In the genomic region with DNA sequence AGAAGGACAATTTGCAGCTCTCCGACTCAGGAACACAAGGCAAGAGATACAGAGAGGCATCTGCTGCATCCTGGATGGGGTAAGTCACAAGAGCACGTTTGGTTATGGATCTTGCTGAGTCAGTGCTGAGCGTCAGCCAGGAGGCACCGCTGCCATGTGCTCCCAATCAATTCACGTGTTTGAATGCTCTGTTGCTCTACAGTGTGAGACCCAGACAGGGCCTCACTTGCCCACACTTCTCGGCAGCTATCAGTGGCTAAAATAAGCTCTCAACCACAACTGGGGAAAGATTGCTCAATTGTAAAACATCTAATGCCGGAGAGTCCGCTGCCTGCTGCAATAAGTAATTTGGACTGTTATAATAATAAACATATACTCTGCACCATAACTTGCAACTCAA, we compare ENCODE assay signal across 10 mouse cellular contexts. TPM values are rescaled to one million over a fixed set of nuclear protein-coding genes. Genes with fewer than 3 reads are reported as not detected.
A peak's percentile ranks its signal among the peaks of the same experiment; 100 is the strongest.
DNase-seq lines count a peak whose midpoint lies in the region; ATAC-seq lines count a peak whose summit lies in the region.
"Had no signal": no experiment of that assay in that cellular context is flagged by ENCODE, and none has a peak within 500 bp of the region (broad histone marks: within the 10 kb centered on the region; RNA-seq: fewer than 3 reads in every experiment).

No protein-coding gene starts in this region.

- H3K9me3 ChIP-seq in embryonic facial prominence, embryonic 14.5 days (ENCODE audit: control insufficient read depth, low read length): no peaks in the 10 kb centered on the region
- H3K9me3 ChIP-seq: embryonic facial prominence, embryonic 13.5 days had no signal

- no peaks in the 10 kb centered on the region for H3K36me3 ChIP-seq in embryonic facial prominence, embryonic 14.5 days (ENCODE audit: control insufficient read depth, insufficient read depth, low read length)
- H3K36me3 ChIP-seq: embryonic facial prominence, embryonic 13.5 days had no signal

- DNase-seq in cerebellum, postnatal 14 days: peak; percentile 40
- DNase-seq in cerebellum, adult 8-10 months: no peak
- peak; percentile 89 for DNase-seq in 3T3-L1 (ENCODE audit: low read depth, low spot score)
- peak; percentile 44 for DNase-seq in embryonic facial prominence, embryonic 14.5 days (ENCODE audit: low spot score)
- peak; percentile 8 to 33 for DNase-seq in heart, postnatal 36 days
- no peak for DNase-seq in thymus, postnatal 36 days
- no peak for DNase-seq in kidney, postnatal 25 days
- no peak for DNase-seq in frontal cortex, postnatal 25 days (ENCODE audit: low spot score in 2 of 2)
- DNase-seq: left cerebral cortex, postnatal 4 days had no signal

- no peaks in the 10 kb centered on the region for H3K27me3 ChIP-seq in embryonic facial prominence, embryonic 14.5 days (replicated peaks; ENCODE audit: control insufficient read depth, insufficient read depth, low read length)
- H3K27me3 ChIP-seq: embryonic facial prominence, embryonic 13.5 days had no signal

- peaks cover 3% of the 10 kb centered on the region for H3K4me1 ChIP-seq in embryonic facial prominence, embryonic 14.5 days (ENCODE audit: control insufficient read depth, insufficient read depth, low read length)

- no peak for ATAC-seq in embryonic facial prominence, embryonic 14.5 days (ENCODE audit: low read depth)

- no peak overlapping the region for H3K9ac ChIP-seq in embryonic facial prominence, embryonic 14.5 days (ENCODE audit: low read depth, low read length)
- H3K9ac ChIP-seq: embryonic facial prominence, embryonic 13.5 days had no signal

- intact Hi-C loops in heart, postnatal 36 days (cut with DNase I): no loop called here

- no peak overlapping the region for H3K27ac ChIP-seq in embryonic facial prominence, embryonic 14.5 days (replicated peaks; ENCODE audit: low read depth, low read length)
- H3K27ac ChIP-seq: embryonic facial prominence, embryonic 13.5 days had no signal

- H3K4me3 ChIP-seq in embryonic facial prominence, embryonic 14.5 days (ENCODE audit: low read depth, low read length): no peak overlapping the region
- H3K4me3 ChIP-seq: embryonic facial prominence, embryonic 13.5 days had no signal

- H3K4me2 ChIP-seq in embryonic facial prominence, embryonic 14.5 days (ENCODE audit: low read depth, low read length): no peak overlapping the region
- H3K4me2 ChIP-seq: embryonic facial prominence, embryonic 13.5 days had no signal

- WGBS in embryonic facial prominence, embryonic 14.5 days: 30% methylated on average over 8 of the region's 8 CpGs

RNA-seq across cellular contexts. Expression of a gene that starts 41.5 kb away (rescaled TPM):
- 5.6 and 7.5 TPM in 2 replicates for polyA plus RNA-seq in embryonic facial prominence, embryonic 14.5 days (2014; fragmentation: Nextera tagmentation; extraction: Ambion mirVana)
- 1 to 10 TPM; 2.0 to 2.6 TPM for total RNA-seq in heart, postnatal 36 days (2021)

Comparison
In these comparisons a context has a peak if more than half of its experiments do, and no peak if none do; other contexts are left out.
1. DNase-seq: peak in cerebellum, postnatal 14 days (2 of 2), 3T3-L1 (single experiment), embryonic facial prominence, embryonic 14.5 days (single experiment) and heart, postnatal 36 days (2 of 2); none in cerebellum, adult 8-10 months (single experiment), thymus, postnatal 36 days (0 of 2), kidney, postnatal 25 days (0 of 2) and frontal cortex, postnatal 25 days (0 of 2).